Mouse (Mus musculus) retina, embryonic 14.5 days (tissue): ENCODE data around the gene Cstf3.

Experiments used
- DNase-seq: peaks from one replicate; pipeline ENCODE4 v3.0.0-alpha.2; 2015; ENCODE audit warnings: low spot score

Cstf3 gene

DNA sequence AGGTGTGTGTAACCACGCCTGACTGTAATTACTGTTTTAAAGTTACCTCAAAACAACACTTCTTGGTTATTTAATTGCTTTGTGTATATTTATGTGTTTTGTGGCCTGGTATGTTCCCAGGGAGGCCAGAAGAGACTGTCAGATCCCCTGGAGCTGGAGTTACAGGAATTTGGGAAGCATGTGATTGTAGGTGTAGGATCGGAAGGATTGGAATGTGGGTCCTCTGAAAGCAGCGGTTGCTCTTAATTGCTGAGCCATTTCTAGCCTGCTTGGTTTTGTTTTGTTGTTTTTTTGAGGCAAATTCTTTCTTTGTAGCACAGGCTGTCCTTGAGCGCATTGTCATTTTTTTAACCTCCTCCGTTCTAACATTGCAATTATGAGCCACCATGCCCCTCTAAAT lies 14.4 kb downstream of the Cstf3 start:
- DNase-seq: no peak

DNA sequence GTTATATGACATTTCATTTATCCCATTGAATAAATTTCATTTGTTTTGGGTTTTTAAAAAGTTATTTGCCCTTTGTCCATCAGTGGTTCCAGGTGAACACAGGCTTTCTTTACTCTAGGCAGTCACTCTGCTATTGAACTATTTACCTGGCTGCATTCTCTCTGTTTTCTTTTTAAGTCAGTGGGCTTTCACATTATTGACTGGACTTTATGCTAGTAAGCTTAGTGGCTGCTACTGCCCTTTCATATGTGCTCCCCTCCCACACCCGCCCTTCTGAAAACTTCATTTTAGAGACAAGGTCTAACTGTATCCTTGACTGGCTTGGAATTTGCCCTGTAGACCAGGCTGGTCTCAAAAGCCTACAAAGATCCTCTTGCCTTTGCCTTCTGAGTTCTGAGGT lies 15.2 kb downstream of the Cstf3 start:
- no peak for DNase-seq

DNA sequence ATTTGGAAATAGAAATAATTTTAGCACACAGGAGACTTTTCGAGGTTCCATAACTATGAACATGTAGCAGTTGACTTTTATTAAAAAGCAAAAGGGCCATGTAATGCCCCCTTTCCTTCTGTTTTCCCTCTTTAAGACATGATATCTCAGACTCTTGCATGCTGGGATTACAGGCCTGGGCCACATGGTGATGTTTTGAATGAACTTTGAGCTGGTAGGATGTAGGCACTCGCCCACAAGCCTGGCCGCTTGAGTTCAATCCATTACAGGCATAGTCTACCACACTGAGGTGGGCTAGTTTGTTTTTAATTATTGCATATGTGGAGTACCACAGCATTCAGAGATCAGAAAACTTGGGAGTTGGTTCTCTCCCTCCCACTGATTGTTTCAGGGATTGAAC lies 24.5 kb downstream of the Cstf3 start:
- DNase-seq: no peak

DNA sequence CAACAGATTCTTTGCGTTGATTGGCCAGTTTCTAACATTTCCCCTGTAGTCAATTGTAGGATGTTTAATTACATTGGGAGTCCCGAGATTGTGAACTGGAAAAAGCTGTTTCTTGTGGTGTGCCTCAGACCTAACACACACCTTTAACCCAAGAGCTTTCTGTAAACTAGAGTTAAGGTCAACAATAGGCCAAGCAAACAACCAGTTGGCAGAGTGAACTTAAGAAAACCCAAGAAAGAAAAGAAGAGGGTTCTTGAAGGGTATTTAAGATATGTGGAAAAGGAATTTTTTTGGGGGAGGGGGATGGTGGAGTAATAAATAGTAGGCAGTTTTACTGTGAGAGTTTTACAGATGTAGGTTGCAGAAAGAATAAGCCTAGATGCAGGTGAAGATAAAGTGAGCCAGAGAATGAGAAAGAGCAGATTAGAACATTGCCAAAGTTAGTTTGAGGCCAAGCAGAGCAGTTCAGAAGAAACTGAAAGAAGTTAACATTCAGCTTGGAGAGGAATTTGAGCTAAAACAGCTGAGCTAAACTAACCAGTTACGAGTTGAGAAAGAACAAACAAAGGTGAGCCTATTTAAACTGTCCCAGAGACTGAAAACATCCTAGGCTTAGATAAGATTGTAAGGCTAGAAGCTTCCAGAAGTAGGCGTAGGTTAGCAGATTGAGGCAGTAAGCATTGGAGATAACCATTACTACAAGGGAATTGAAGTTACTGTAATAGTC lies 25.8 kb downstream of the Cstf3 start:
- no peak for DNase-seq

DNA sequence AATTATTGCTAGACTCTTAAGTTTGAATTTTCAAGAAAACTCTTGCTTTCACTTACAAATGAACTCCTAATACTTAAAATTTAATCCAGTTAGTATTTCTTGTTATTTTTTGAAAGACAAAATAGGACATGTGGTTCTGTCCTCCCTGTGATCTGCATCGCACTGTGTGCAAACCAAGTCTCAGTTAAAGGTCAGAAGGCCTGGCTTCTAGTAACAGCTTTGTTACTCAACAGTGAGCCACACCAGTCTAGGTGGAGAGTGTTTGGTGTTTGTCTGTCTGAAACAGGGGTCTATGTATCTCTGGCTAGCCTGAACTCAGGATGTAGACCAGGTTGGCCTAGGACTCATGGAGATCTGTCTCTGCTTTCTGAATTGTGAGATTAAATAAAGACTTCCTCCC lies 68.3 kb downstream of the Cstf3 start:
- no peak for DNase-seq

DNA sequence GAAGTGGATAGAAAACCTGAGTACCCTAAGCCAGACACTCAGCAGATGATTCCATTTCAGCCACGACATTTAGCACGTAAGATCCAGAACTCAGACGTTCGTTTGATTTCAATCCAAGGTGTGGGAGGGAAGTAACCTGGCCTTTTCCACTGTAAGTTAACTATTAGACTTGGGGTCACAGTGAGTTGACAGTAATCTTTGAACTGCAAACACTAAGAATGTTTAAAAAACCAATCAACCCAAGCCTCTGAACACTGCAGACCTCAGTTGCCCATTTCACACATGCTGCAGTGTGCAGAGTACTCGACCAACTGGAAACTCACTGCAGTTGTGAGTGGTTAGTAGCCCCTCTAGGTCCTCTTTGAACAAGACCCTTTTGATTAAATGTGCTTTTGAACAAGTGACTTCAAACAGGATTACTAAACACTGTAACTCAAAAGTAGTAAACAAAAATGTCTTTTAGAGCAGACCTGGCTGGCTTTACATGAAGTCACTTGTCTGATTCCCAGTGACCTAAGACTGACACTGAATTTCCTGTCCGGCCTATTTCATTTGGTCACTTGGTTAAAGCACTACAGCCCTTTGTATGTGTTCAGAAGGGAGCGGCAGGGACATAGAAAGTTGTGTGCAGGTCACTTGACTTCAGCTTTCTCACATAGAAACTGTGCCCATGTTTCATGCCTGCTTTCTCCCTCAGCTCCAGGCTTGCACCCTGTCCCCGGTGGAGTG lies 73.2 kb downstream of the Cstf3 start:
- no peak for DNase-seq

DNA sequence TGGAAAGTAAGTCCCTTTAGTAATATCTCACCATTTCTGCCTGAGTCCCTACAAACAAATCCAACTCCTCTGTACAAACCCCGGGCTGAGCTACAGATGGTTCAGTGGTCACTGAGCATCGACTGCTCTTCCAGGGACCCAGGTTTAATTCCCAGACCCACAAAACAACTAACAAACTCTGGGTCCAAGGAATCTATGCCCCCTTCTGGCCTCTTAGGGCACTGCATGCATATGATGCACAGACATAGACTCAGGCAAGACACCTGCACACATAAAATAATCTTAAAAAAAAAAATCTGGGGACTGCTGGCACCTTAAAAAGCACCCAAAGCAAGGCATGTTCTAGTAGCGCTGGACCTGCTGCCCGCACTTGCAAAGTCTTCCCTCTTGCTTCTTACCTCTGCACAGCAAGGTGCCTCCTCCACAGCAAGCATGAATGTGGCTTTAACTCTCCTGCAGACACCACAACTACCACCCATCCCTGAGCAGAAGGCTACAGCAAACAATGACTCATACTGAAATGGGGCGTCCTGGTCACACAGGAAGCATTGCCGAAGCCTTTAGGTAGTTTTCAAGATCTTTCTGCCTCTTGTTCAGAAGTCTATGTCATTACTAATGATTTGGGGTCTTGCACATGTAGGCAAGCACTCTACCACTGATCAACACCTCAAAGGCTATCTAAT lies 78.9 kb downstream of the Cstf3 start:
- DNase-seq: peak; percentile 12

DNA sequence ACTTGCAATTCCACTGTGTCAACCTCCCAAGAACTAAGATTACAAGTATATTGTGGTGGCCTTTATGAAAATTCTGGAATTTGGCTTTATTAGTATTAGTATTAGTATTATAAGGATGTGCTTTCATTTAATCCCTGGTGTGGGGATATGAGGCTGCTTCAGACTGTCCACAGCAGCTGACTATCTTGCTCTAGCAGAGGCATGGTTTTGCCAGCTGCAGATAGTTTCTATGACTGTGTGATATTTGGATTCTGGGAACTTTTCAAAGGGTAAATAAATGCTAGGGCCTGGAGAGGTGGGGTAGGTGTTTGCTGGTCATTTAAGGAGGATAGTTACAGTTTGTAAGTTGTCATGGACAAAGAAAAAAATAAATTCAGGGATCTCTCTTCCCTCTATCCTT lies 81.4 kb downstream of the Cstf3 start:
- DNase-seq: no peak

DNA sequence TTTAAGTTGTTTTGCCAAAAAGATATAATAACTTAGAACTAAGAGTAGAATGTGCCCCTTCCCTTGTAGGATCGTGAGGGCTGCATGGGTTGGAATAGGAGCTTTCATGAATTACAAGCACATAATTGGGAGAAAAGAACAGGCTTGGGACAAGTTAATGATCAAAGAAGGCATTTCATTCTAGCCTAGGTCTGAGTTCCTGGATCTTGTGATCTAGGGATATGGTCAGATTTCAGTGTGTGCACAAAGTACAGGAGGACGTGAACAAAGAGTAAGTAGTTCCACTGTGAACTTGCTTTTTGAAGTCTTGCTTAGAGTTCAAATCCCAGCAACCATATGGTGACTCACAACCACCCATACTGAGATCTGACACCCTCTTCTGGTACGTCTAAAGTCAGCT lies 87.0 kb downstream of the Cstf3 start:
- DNase-seq: no peak

DNA sequence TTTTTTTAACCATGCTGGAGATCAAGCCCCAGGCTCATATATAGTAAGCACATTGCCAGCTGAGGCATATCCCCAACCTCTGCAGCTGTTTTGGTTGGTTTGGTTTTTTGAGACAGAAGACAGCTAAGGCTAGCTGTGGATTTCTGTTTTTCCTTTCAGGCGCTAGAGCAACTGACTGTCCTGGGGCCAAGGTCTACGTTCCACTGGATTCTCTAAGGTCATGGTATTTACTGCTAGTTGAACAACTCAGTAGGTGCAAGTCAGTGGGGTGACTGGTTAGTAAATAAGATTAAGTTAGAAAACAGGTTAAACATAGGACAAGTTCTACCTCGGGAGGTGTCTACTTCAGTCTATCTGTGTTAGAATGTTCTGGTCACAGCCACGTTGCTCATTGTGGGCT lies 94.4 kb downstream of the Cstf3 start:
- no peak for DNase-seq

DNA sequence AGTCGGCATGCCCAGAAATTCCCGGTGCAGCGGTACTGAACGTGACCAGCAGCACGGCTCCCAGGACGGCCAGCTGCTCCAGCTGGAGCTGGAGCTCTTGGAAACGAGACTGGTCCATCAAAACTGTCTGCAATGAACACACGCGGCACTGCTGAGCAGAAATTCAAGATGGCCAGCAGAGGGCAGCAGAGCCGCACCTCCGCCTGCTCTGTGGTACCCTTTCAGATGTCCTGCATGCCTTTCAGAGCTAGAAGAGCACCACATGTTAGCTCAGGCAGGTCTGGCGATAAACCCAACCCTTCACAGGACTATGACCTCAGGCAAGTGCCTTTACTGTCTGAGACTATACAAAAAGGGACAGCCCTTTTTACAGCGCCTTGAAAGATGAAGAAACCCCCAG lies 95.1 kb downstream of the Cstf3 start:
- peak; percentile 95 for DNase-seq

DNA sequence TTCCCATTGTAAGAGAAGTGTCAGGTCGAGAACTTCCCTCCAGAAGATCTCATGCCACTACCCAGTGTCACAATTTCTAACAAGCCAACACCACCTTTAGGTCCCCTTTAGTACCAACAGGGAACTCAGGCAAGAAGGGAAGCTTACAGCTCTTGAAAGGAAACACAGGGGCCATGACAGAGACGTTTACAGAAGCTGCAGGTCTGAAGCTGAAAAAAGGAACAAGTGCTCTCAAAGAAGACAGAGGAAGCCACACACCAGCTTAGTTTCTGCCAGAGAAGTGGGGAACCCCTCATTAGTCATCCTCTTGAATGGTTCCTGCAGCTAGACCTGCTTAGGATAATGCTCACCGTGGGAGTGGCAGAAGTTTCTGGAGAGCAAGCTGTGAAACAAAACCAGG lies 96.9 kb downstream of the Cstf3 start:
- DNase-seq: no peak

DNA sequence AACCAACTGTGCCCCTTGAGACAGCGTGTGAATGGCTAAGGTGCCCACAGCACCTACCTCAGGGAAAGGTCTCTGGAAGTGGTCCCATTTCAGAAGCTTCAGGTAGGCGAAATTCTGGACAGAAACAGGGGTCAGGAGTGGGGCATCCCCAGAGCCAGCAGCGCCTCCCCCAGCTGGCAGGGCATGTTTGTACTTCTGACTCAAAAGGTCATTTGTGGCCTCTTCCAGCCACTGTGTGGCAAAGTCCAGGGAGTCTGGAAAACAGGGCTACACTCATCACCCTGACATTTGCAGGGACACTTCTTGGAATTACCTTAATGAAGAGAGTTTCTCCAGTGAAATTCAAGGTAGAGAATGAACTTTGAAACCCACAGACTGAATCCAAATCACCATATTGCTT lies 98.0 kb downstream of the Cstf3 start:
- no peak for DNase-seq

DNA sequence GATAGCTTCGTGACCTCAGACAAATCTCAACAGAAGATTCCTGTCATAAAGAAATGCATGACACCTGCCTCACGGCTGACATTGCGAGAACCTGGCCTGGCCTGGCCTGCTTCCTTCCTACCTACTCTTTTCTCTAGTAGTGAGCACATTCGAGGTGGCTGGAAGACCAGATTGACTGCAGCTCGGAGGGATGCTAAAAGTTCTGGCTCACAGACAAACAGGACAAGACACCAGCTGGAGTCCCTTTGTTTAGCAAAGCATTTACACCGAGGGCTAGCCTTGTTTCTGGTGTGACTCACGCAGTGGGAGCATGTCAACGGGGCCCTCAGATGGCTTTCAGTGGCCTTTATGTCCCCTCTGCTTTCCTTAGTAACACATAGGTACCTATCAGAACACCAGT lies 98.4 kb downstream of the Cstf3 start:
- no peak for DNase-seq

DNA sequence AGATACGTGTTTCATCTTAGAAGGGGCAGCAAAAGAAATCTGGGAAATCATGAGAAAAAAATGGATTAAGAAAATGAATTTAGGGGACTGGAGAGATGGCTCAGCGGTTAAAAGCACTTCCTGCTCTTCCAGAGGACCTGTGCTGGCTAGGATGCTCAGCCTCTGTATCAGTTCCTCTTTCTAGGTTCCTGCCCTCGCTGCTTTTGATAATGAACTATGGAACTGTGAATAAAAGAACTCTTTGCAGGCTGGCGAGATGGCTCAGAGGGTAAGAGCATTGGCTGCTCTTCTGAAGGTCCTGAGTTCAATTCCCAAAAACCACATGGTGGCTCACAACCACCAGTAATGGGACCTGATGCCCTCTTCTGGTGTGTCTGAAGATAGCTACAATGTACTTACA lies 100.4 kb downstream of the Cstf3 start:
- no peak for DNase-seq

DNA sequence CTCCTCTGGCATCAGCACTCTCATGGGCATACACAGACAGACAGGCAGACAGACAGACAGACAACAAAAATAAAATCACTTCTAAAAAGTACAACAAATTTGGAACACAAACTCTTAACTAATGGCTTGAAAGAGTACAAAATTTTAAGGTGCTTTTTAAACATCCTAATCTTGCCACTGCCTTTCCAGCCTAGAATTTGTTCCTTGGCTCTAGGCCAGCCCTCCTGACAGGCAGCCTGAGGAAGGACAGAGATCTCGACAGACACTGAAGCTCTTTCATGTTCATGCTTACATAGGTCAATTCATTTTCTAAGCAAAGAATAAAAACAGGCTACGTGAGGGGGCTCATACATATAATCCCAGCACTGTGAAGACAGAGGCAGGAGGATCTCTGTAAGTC lies 102.2 kb downstream of the Cstf3 start:
- DNase-seq: no peak

DNA sequence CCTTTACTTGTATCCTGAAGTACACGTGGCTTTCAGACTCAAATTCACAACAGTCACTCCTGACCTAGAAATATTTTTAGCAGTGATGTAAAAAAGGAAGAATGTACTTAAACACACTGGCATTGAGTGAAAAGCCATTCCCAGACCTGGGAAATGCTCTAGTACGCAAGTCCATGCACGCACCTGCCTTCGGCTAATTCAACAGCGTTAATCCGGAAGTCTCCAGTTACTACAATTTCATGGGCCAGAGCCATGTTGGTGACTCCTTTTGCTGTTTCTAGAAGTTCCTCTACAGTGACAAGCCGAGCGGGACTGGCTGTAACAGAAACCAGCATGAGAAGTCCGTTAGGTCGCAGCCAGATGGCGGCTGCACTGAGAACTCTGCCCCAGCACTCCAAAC lies 109.3 kb downstream of the Cstf3 start:
- DNase-seq: no peak

DNA sequence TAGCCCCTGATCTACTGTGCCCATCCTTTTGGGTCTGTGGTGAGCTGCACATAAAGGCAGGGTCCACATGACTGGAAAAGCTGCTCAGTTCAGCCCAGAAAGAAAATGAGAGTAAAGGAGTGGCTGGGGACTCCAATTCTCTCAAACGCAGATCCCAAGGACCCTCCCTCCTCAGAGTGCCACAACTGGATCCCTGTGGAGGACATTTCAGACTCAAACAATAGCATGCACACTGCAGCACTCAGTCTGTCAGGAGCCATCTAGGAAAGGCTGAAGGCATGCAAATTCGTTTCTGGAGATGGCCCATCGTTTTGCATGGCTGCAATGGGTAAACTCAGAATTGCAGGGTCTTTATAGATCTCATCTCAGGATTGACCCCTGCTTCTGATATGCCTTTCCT lies 112.8 kb downstream of the Cstf3 start:
- DNase-seq: no peak

DNA sequence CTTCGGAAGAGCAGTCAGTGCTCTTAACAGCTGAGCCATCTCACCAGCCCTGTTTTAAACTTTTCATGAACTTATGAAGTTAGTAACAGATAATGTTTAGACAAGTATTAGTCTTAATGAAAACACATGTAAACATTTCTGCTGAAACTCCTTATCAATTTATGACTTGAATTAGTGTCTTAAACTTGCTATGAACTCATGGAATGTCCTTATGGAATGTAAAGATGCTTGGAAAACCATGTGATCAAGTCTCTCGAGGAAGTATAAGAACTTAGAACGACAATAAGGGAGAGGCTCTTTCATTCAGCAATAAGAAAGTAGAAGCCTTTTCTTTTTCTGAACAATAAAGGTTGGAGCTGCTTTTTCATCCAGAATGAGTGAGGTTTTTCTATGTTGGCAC lies 114.0 kb downstream of the Cstf3 start:
- DNase-seq: no peak

DNA sequence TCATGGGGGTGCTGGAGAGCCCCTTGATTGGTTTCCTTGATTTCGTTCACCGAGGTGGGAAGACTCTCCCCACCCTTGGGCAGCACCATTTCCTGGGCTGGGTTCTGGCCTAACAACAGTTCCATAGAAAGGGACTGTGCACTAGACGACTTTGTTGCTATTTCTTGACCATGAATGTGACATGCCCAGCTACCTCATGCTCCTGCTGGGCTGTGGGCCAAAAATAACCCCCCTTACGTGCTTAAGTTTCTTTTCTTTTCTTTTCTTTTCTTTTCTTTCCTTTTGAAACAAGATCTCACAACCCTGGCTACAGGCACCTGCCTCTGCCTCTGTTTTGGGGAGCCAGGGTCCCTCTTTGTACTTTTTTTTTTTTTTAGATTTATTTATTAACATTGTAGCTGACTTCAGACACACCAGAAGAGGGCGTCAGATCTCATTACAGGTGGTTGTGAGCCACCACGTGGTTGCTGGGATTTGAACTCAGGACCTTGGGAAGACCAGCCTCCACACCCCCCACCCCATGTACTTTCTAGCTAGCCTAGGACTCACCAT lies 119.5 kb downstream of the Cstf3 start:
- no peak for DNase-seq

DNA sequence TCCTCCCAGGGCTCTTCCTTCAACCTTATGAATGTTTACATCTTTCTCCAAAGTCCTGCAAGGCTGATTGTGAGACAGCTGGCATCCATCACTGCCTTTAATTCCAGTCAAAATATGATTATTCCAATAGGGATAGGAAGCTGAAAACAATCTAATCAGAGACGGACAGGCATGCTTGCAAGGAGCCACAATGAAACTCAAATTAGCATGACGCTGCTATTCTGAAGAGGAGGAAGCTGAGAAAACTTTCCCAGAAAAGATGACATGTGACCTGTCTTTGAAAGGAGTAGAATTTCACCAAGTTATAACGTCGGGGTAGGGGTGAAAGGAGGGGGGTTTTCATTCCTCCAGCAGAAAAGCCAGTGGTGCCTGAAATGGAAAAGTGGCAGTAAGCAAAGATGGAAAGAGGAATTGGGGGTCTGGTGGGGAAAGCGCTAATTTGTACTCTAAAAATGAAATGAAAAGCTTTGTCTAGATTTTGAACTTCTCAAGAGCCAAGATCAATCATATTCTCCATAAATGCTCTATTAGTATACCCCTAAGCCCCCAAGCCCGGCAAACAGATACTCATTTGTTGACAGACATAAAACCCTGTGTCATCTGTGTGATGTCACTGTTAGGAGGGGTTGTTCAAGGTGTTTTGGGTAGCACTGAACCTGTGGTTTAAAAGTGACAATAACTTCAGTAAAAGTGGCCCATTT lies 120.5 kb downstream of the Cstf3 start:
- peak; percentile 5 for DNase-seq
